In genomic region chr4:32532079-32532478, GRCm38 (mm10) we compare ENCODE assay signal across 9 mouse cellular contexts.
DNase-seq lines count a peak whose midpoint lies in the region; ATAC-seq and TF ChIP-seq lines count a peak whose summit lies in the region.
"Had no signal": no experiment of that assay in that cellular context is flagged by ENCODE, and none has a peak within 500 bp of the region (broad histone marks: within the 10 kb centered on the region; RNA-seq: fewer than 3 reads in every experiment).

No protein-coding gene starts in this region.

- H3K4me3 ChIP-seq in heart, adult 2 months = no peak overlapping the region
- H3K4me3 ChIP-seq in forebrain, postnatal 0 days (ENCODE audit: low read depth, low read length) = no peak overlapping the region
- no peak overlapping the region for H3K4me3 ChIP-seq in midbrain, embryonic 13.5 days (replicated peaks)
- no peak overlapping the region for H3K4me3 ChIP-seq in liver, embryonic 11.5 days (ENCODE audit: low read depth, low read length)
- H3K4me3 ChIP-seq: myocyte had no signal

- WGBS in heart, adult 2 months = 53% methylated on average over 8 of the region's 8 CpGs
- 32% methylated on average over 8 of the region's 8 CpGs for WGBS in forebrain, postnatal 0 days
- WGBS in midbrain, embryonic 13.5 days = 36% methylated on average over 8 of the region's 8 CpGs
- 74% methylated on average over 8 of the region's 8 CpGs for WGBS in liver, embryonic 11.5 days

- H3K36me3 ChIP-seq in heart, adult 2 months (ENCODE audit: control insufficient read depth, insufficient read depth, low read length) = no peaks in the 10 kb centered on the region
- no peaks in the 10 kb centered on the region for H3K36me3 ChIP-seq in forebrain, postnatal 0 days (ENCODE audit: insufficient read depth)
- H3K36me3 ChIP-seq in midbrain, embryonic 13.5 days = no peaks in the 10 kb centered on the region
- H3K36me3 ChIP-seq in liver, embryonic 11.5 days (ENCODE audit: control insufficient read depth, insufficient read depth, low read length) = no peaks in the 10 kb centered on the region

- peaks cover 6% of the 10 kb centered on the region for H3K4me1 ChIP-seq in heart, adult 2 months (ENCODE audit: control insufficient read depth, insufficient read depth, low read length)
- H3K4me1 ChIP-seq in forebrain, postnatal 0 days (ENCODE audit: insufficient read depth) = peaks cover 24% of the 10 kb centered on the region
- peaks cover 63% of the 10 kb centered on the region for H3K4me1 ChIP-seq in midbrain, embryonic 13.5 days (replicated peaks)
- no peaks in the 10 kb centered on the region; the same call in 1 of the 2 replicates for H3K4me1 ChIP-seq in liver, embryonic 11.5 days (replicated peaks; ENCODE audit: control insufficient read depth, insufficient read depth, low read length)

- 0 out of 2 replicates have a peak overlapping the region, but pooled peaks have one; percentile 3 for H3K27ac ChIP-seq in heart, adult 2 months
- peak overlapping the region; percentile 76 for H3K27ac ChIP-seq in forebrain, postnatal 0 days (ENCODE audit: low read depth, low read length)
- H3K27ac ChIP-seq in midbrain, embryonic 13.5 days = peak overlapping the region; percentile 92
- no peak overlapping the region for H3K27ac ChIP-seq in liver, embryonic 11.5 days (ENCODE audit: low read depth, low read length)

- TF ChIP-seq EP300 in heart, adult 2 months (IDR thresholded peaks at IDR 0.05; ENCODE audit: insufficient read depth, low read depth, low read length) = no peak

- ATAC-seq in forebrain, postnatal 0 days = peak; percentile 2; the same call in 1 of the 2 replicates
- no peak for ATAC-seq in midbrain, embryonic 13.5 days
- ATAC-seq in liver, embryonic 11.5 days (replicated peaks; ENCODE audit: low FRiP score) = no peak

- TF ChIP-seq CTCF in heart, adult 2 months (IDR thresholded peaks at IDR 0.05) = no peak
- no peak for TF ChIP-seq CTCF in forebrain, postnatal 0 days (IDR thresholded peaks at IDR 0.05; ENCODE audit: low read depth)

- H3K9me3 ChIP-seq in forebrain, postnatal 0 days (ENCODE audit: low read length) = no peaks in the 10 kb centered on the region
- H3K9me3 ChIP-seq in midbrain, embryonic 13.5 days = no peaks in the 10 kb centered on the region
- H3K9me3 ChIP-seq in liver, embryonic 11.5 days (ENCODE audit: control insufficient read depth, low read length) = no peaks in the 10 kb centered on the region

- no peaks in the 10 kb centered on the region for H3K27me3 ChIP-seq in heart, adult 2 months (ENCODE audit: control insufficient read depth, insufficient read depth, low read length)
- H3K27me3 ChIP-seq in forebrain, postnatal 0 days (ENCODE audit: insufficient read depth, low read length) = no peaks in the 10 kb centered on the region
- H3K27me3 ChIP-seq in midbrain, embryonic 13.5 days = no peaks in the 10 kb centered on the region
- no peaks in the 10 kb centered on the region for H3K27me3 ChIP-seq in liver, embryonic 11.5 days (replicated peaks; ENCODE audit: control insufficient read depth, insufficient read depth, low read length)

- intact Hi-C loops in heart, adult 2 months (cut with DNase I) = loop anchor here (10.0 kb wide), 1 partner anchor 147 kb away; no protein-coding TSS in a partner anchor

- DNase-seq in heart, adult 2 months = no peak
- DNase-seq in heart, adult 18-20 months = no peak
- DNase-seq in Muller cell, postnatal 12 days (ENCODE audit: inconsistent ontology term) = peak; percentile 39
- peak; percentile 47 for DNase-seq in forebrain, postnatal 0 days
- no peak for DNase-seq in liver, embryonic 11.5 days (ENCODE audit: low spot score)
- DNase-seq in testis, postnatal 10 days (ENCODE audit: low spot score) = no peak
- DNase-seq in kidney, postnatal 10 days = no peak

- H3K4me2 ChIP-seq in forebrain, postnatal 0 days (ENCODE audit: low read depth) = peak overlapping the region; percentile 45; the same call in 1 of the 2 replicates
- peak overlapping the region; percentile 56 for H3K4me2 ChIP-seq in midbrain, embryonic 13.5 days (replicated peaks)
- H3K4me2 ChIP-seq in liver, embryonic 11.5 days = no peak overlapping the region

- H3K79me2 ChIP-seq in heart, adult 2 months (replicated peaks; ENCODE audit: control insufficient read depth, insufficient read depth, low read length) = no peaks in the 10 kb centered on the region

- H3K9ac ChIP-seq in heart, adult 2 months (ENCODE audit: low read depth, low read length) = no peak overlapping the region
- H3K9ac ChIP-seq in forebrain, postnatal 0 days = peak overlapping the region; percentile 42
- peak overlapping the region; percentile 57; the same call in 1 of the 2 replicates for H3K9ac ChIP-seq in midbrain, embryonic 13.5 days (replicated peaks)
- H3K9ac ChIP-seq in liver, embryonic 11.5 days (ENCODE audit: low read depth, low read length) = no peak overlapping the region

- no peak for TF ChIP-seq POLR2A in heart, adult 2 months (IDR thresholded peaks at IDR 0.05; ENCODE audit: insufficient read depth, low read depth, low read length)

Comparison
In these comparisons a context has a peak if more than half of its experiments do, and no peak if none do; other contexts are left out.
1. DNase-seq: peak in Muller cell, postnatal 12 days (single experiment) and forebrain, postnatal 0 days (single experiment); none in heart, adult 2 months (0 of 2), heart, adult 18-20 months (0 of 2), liver, embryonic 11.5 days (single experiment), testis, postnatal 10 days (single experiment) and kidney, postnatal 10 days (single experiment).
2. H3K9ac ChIP-seq: peak in forebrain, postnatal 0 days (single experiment) and midbrain, embryonic 13.5 days (single experiment); none in heart, adult 2 months (single experiment) and liver, embryonic 11.5 days (single experiment).